Mouse (Mus musculus): ENCODE data around the gene 4932414N04Rik. TPM values are rescaled to one million over a fixed set of nuclear protein-coding genes. Genes with fewer than 3 reads are reported as not detected.
A peak's percentile ranks its signal among the peaks of the same experiment; 100 is the strongest.
"Not testable (repeated sequence)": the region's sequence is repeated elsewhere in the genome, so short reads cannot be mapped to it uniquely, and the experiment has no call there.

4932414N04Rik gene
- total RNA-seq (2021), result not detected in 2 replicates
- long read RNA-seq, result 0 reads

- DNase-seq, result not testable (repeated sequence)
Observed at GRCm38 (mm10) chr2:68656186-68656585, at the start of gene 4932414N04Rik. TSS of gene 4932414N04Rik (plus strand) at chr2:68656486.

GRCm38 (mm10) chr2:68732216-68732615, 75.9 kb downstream of the 4932414N04Rik start:
- DNase-seq, result no peak

- no peak for DNase-seq
Observed at GRCm38 (mm10) chr2:68739772-68740739, 83.8 kb downstream of the 4932414N04Rik start.

GRCm38 (mm10) chr2:68744599-68744998, 88.3 kb downstream of the 4932414N04Rik start:
- no peak for DNase-seq

GRCm38 (mm10) chr2:68756179-68756578, 99.9 kb downstream of the 4932414N04Rik start:
- no peak for DNase-seq

- DNase-seq, result peak; percentile 8
Observed at GRCm38 (mm10) chr2:68756793-68757192, 100.5 kb downstream of the 4932414N04Rik start.

- no peak for DNase-seq
Observed at GRCm38 (mm10) chr2:68765371-68765770, 109.1 kb downstream of the 4932414N04Rik start.

GRCm38 (mm10) chr2:68767186-68767890, 111.1 kb downstream of the 4932414N04Rik start:
- DNase-seq, result no peak

- DNase-seq, result no peak
Observed at GRCm38 (mm10) chr2:68782268-68783132, 126.2 kb downstream of the 4932414N04Rik start.

- not testable (repeated sequence) for DNase-seq
Observed at GRCm38 (mm10) chr2:68783664-68784063, 127.4 kb downstream of the 4932414N04Rik start.

- DNase-seq, result peak; percentile 73
Observed at GRCm38 (mm10) chr2:68784710-68785427, 128.6 kb downstream of the 4932414N04Rik start.

- no peak for DNase-seq
Observed at GRCm38 (mm10) chr2:68787161-68787675, 130.9 kb downstream of the 4932414N04Rik start.

- no peak for DNase-seq
Observed at GRCm38 (mm10) chr2:68792296-68792695, 136.0 kb downstream of the 4932414N04Rik start.

- no peak for DNase-seq
Observed at GRCm38 (mm10) chr2:68793472-68793871, 137.2 kb downstream of the 4932414N04Rik start.

- DNase-seq, result no peak
Observed at GRCm38 (mm10) chr2:68794181-68794580, 137.9 kb downstream of the 4932414N04Rik start.

- DNase-seq, result no peak
Observed at GRCm38 (mm10) chr2:68794616-68795015, 138.3 kb downstream of the 4932414N04Rik start.

GRCm38 (mm10) chr2:68796011-68796775, 139.9 kb downstream of the 4932414N04Rik start:
- no peak for DNase-seq

- no peak for DNase-seq
Observed at GRCm38 (mm10) chr2:68797106-68797505, 140.8 kb downstream of the 4932414N04Rik start.
